Mouse (Mus musculus) layer of hippocampus, postnatal 36 days (tissue): ENCODE data around the gene Kcnk4. TPM values are rescaled to one million over a fixed set of nuclear protein-coding genes. Genes with fewer than 3 reads are reported as not detected.

Source experiments
- DNase-seq, 2 experiments: peaks; one replicate each; pipeline ENCODE4 v3.0.0; 2022
- total RNA-seq, 2 experiments: library from RNA; stranded (reverse); gene quantifications; 2 replicates each; pipeline ENCODE4 v1.2.3; 2021

The Kcnk4 gene
- total RNA-seq, 2 experiments from 2014 or later: 19.8 to 21.7 TPM

- DNase-seq: no peak
These were observed 3.5 kb upstream of the Kcnk4 start for GRCm38 (mm10) chr19:6937541-6938465.

GRCm38 (mm10) chr19:6936299-6936698 lies 2.0 kb upstream of the Kcnk4 start:
- no peak for DNase-seq

GRCm38 (mm10) chr19:6933436-6934194 lies 700 bp downstream of the Kcnk4 start:
- DNase-seq: no peak

GRCm38 (mm10) chr19:6933102-6933435 lies 1.2 kb downstream of the Kcnk4 start:
- DNase-seq: no peak

- DNase-seq: no peak
These were observed 2.3 kb downstream of the Kcnk4 start for GRCm38 (mm10) chr19:6932018-6932417.

- no peak for DNase-seq
These were observed 3.3 kb downstream of the Kcnk4 start for GRCm38 (mm10) chr19:6931002-6931401.

- DNase-seq: no peak
These were observed 6.2 kb downstream of the Kcnk4 start for GRCm38 (mm10) chr19:6928080-6928479.

- no peak for DNase-seq
These were observed 7.6 kb downstream of the Kcnk4 start for GRCm38 (mm10) chr19:6926559-6927255.

GRCm38 (mm10) chr19:6925611-6926329 lies 8.5 kb downstream of the Kcnk4 start:
- DNase-seq: no peak

- DNase-seq: no peak
These were observed 9.1 kb downstream of the Kcnk4 start, which contains the start of gene Catsperz for GRCm38 (mm10) chr19:6925307-6925573. Gene Catsperz (minus strand): TSS chr19:6925380.

- peak; percentile 81 to 87 for DNase-seq
These were observed 9.6 kb downstream of the Kcnk4 start for GRCm38 (mm10) chr19:6924461-6925306.

GRCm38 (mm10) chr19:6922901-6923735 lies 11.2 kb downstream of the Kcnk4 start:
- no peak for DNase-seq

- DNase-seq: peak; percentile 100
These were observed 12.4 kb downstream of the Kcnk4 start, which contains the start of gene Esrra for GRCm38 (mm10) chr19:6921647-6922567. Gene Esrra (minus strand): TSS chr19:6921813.

- no peak for DNase-seq
These were observed 13.3 kb downstream of the Kcnk4 start for GRCm38 (mm10) chr19:6920741-6921636.

GRCm38 (mm10) chr19:6919876-6920740 lies 14.2 kb downstream of the Kcnk4 start:
- DNase-seq: no peak

GRCm38 (mm10) chr19:6919431-6919830 lies 14.9 kb downstream of the Kcnk4 start:
- DNase-seq: no peak

- no peak for DNase-seq
These were observed 16.0 kb downstream of the Kcnk4 start for GRCm38 (mm10) chr19:6918321-6918720.
